Mouse (Mus musculus) CD4-positive naive resting alpha-beta T cell, adult 57 days (primary cell): Measurements from ENCODE around the gene Lrrc8e. TPM values are rescaled to one million over a fixed set of nuclear protein-coding genes. Genes with fewer than 3 reads are reported as not detected.

Source experiments
- total RNA-seq: library from RNA; stranded (reverse); gene quantifications from one replicate; pipeline ENCODE4 v1.2.4, GENCODE M21; 2023

The Lrrc8e gene
- not detected for total RNA-seq

GRCm38 (mm10) chr8:4226739-4227347 lies at the start of gene Lrrc8e:
Gene Lrrc8e (plus strand): TSS chr8:4226827.

GRCm38 (mm10) chr8:4216791-4217621 lies 9.6 kb upstream of the Lrrc8e start, which contains the start of gene Prr36:
Gene Prr36 (minus strand): TSS chr8:4217459.

GRCm38 (mm10) chr8:4238434-4239192 lies 12.0 kb downstream of the Lrrc8e start, which contains the start of the genes Map2k7 and Gm49320:
Gene Map2k7 (plus strand): TSS chr8:4238740.
Gene Gm49320 (plus strand): TSS chr8:4238865.

GRCm38 (mm10) chr8:4247951-4248540 lies 21.4 kb downstream of the Lrrc8e start, which contains the start of gene Tgfbr3l:
Gene Tgfbr3l (plus strand): TSS chr8:4248214.

GRCm38 (mm10) chr8:4252934-4253841 lies 26.6 kb downstream of the Lrrc8e start, which contains the start of gene Snapc2:
Gene Snapc2 (plus strand): TSS chr8:4253080.

GRCm38 (mm10) chr8:4259125-4259804 lies 32.6 kb downstream of the Lrrc8e start, which contains the start of gene Ctxn1:
Gene Ctxn1 (minus strand): TSS chr8:4259274.

GRCm38 (mm10) chr8:4275275-4276110 lies 48.9 kb downstream of the Lrrc8e start, which contains the start of gene Timm44:
Gene Timm44 (minus strand): TSS chr8:4275913.

Other genes starting within 250 kb of the Lrrc8e start
- gene Cd209f, start 121.0 kb upstream of the Lrrc8e start, total RNA-seq = not detected
- not detected for gene Cd209g, start 92.7 kb upstream of the Lrrc8e start, total RNA-seq
- 18.8 TPM for gene Evi5l, start 60.3 kb upstream of the Lrrc8e start, total RNA-seq
- 0.12 TPM for gene Prr36, start 9.4 kb upstream of the Lrrc8e start, total RNA-seq
- 132 TPM for gene Map2k7, start 11.9 kb downstream of the Lrrc8e start, total RNA-seq
- gene Gm49320, start 12.0 kb downstream of the Lrrc8e start, total RNA-seq = 2.1 TPM
- gene Tgfbr3l, start 21.4 kb downstream of the Lrrc8e start, total RNA-seq = 36.6 TPM
- gene Snapc2, start 26.3 kb downstream of the Lrrc8e start, total RNA-seq = 16.0 TPM
- gene Ctxn1, start 32.4 kb downstream of the Lrrc8e start, total RNA-seq = 0.47 TPM
- gene Timm44, start 49.1 kb downstream of the Lrrc8e start, total RNA-seq = 75.6 TPM
- 20.5 TPM for gene Ccl25, start 98.4 kb downstream of the Lrrc8e start, total RNA-seq
- 103 TPM for gene Elavl1, start 98.6 kb downstream of the Lrrc8e start, total RNA-seq